Mouse (Mus musculus): ENCODE results near the gene 1700020D05Rik. TPM values are rescaled to one million over a fixed set of nuclear protein-coding genes. Genes with fewer than 3 reads are reported as not detected.

Gene 1700020D05Rik
- total RNA-seq (2015; ENCODE audit: low replicate concordance) (21.4 and 25.6 TPM in 2 replicates), total RNA-seq (2017; ENCODE audit: low replicate concordance) (13.8 and 18.7 TPM in 2 replicates)

- ATAC-seq (replicated peaks; ENCODE audit: low FRiP score, poor library complexity, severe bottlenecking): no peak
These were observed at the start of gene 1700020D05Rik for GRCm38 (mm10) chr19:5503687-5504086. Gene 1700020D05Rik (minus strand): TSS chr19:5503787.

- no peak for ATAC-seq (replicated peaks; ENCODE audit: low FRiP score, poor library complexity, severe bottlenecking)
These were observed 44.0 kb upstream of the 1700020D05Rik start for GRCm38 (mm10) chr19:5547471-5548056.

DNA sequence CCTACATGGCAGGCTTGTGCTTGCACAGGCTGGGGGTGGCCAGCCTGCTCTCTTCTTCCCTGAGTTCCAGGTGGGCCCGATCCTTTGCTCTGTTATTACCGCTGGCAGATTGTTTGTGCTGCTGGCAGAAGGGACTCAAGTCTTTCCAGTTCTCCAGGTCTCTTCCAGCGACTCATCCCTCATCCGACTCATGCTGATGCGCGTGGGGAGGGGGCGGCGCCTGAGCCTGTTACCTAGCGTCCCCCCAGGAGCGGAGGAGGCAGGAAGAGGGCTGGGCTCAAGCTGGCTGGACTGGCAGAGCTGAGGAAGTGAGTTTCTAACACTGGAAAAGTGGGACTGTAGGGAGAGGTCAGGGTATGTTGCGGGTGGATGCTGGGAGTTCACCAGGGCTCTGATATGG, 40.4 kb upstream of the 1700020D05Rik start:
- ATAC-seq (replicated peaks; ENCODE audit: low FRiP score, poor library complexity, severe bottlenecking): no peak

DNA sequence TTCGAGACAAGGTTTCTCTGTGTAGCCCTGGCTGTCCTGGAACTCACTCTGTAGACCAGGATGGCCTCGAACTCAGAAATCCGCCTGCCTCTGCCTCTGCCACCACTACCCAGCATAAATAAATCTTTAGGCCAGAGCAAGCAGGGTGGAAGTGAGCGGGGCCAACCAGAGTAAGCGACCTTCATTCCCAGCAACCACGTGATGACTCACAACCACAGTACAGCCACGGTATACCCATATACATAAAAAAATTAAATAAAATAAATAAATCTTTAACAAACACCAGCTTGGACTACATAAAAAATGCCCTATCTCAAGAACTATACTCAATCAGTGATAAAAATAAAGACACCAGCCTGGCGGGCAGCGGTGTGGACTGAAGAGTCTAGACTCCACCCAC, 39.8 kb upstream of the 1700020D05Rik start:
- no peak for ATAC-seq (replicated peaks; ENCODE audit: low FRiP score, poor library complexity, severe bottlenecking)

DNA sequence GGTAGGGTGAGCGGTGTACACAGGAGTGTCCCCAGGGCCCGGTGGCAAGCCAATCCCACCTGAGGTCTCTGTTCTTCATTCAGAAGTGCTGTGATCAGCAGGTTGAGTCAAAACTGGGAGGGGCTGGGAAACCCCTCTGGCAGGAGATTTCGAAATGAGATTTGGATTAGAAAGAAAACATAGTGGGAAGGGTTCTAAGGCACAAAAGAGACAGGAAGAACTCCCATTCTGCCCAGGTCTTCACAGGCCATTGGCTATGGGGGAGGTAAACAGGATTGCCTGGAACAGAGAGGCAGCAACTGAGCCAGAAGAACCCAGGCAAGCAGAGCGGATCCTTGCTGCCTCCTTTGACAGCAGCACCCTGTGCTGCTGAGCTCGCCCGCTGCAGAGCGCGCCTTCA, 35.2 kb upstream of the 1700020D05Rik start:
- no peak for ATAC-seq (replicated peaks; ENCODE audit: low FRiP score, poor library complexity, severe bottlenecking)

- ATAC-seq (replicated peaks; ENCODE audit: low FRiP score, poor library complexity, severe bottlenecking): no peak
These were observed 28.9 kb upstream of the 1700020D05Rik start for GRCm38 (mm10) chr19:5532520-5532919.

- no peak for ATAC-seq (replicated peaks; ENCODE audit: low FRiP score, poor library complexity, severe bottlenecking)
These were observed 26.5 kb upstream of the 1700020D05Rik start for GRCm38 (mm10) chr19:5530138-5530524.

- ATAC-seq (replicated peaks; ENCODE audit: low FRiP score, poor library complexity, severe bottlenecking): peak; percentile 99
These were observed 25.9 kb upstream of the 1700020D05Rik start for GRCm38 (mm10) chr19:5529325-5530137.

GRCm38 (mm10) chr19:5525204-5525603, 21.6 kb upstream of the 1700020D05Rik start:
- no peak for ATAC-seq (replicated peaks; ENCODE audit: low FRiP score, poor library complexity, severe bottlenecking)

DNA sequence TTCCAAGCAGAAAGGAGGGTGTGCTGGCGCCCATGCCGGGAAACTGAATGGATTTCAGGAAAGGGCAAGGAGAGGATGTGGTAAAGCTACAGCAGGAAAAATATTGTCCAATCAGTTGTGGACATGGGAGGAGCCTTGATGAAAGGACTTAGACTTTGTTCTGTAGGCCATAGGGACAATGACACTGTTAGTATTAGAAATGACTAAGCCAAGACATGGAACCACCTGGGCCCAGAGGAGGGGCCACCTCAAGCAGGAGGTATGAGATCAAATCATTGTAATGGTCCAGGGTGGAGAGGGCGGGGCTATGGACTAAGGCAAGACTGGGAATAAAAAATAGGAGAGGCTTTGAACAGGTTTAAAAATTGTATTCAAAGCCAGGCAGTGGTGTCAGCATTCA, 15.1 kb upstream of the 1700020D05Rik start:
- ATAC-seq (replicated peaks; ENCODE audit: low FRiP score, poor library complexity, severe bottlenecking): no peak

- ATAC-seq (replicated peaks; ENCODE audit: low FRiP score, poor library complexity, severe bottlenecking): no peak
These were observed 13.4 kb upstream of the 1700020D05Rik start for GRCm38 (mm10) chr19:5516906-5517505.

DNA sequence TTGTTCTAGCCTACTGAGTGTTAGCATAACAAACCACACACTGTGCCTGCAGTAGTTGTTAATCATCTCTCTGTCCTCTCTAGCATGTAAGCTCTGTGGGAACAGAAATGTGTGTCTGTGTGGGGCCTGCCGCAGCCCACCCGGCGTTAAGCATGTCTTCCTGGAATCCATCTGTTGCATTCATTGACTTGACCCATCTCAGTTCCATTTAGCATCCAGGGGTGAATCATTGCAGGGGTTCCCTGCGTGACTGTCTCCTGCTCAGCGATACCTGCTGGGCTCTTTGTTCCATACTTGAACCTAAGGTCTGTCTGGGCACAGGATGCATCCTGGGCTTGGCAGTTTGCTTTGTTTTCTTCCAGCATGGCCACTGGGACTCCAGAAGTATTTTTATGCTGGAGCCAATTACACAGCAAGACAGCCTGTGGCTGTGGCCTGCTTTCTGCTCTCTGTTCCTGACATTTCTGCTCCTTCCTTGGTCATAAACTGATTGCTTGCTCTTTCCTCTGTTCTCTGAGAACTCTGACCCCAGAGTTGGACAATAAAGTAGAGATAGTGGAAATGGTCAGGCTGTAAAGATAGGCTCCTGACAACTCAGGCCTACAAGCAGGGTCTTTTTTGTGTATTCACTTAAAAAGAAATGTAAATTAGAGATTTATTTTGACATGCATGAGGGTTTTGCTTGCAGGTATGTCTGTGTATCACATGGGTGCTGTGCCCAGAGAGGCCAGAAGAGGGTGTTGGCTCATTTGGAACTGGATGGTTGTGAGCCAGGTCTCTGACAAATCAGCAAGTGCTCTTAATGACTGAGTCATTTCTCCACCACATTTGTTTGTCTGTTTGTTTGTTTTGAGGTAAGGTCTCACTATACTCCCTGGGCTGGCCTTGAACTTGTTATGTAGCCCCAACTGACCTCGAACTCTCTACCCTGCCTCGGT, 12.5 kb upstream of the 1700020D05Rik start:
- 0 out of 2 replicates have a peak, but pooled peaks have one; percentile 51 for ATAC-seq (replicated peaks; ENCODE audit: low FRiP score, poor library complexity, severe bottlenecking)

- ATAC-seq (replicated peaks; ENCODE audit: low FRiP score, poor library complexity, severe bottlenecking): no peak
These were observed 9.4 kb upstream of the 1700020D05Rik start for GRCm38 (mm10) chr19:5513005-5513349.

- no peak for ATAC-seq (replicated peaks; ENCODE audit: low FRiP score, poor library complexity, severe bottlenecking)
These were observed 8.8 kb upstream of the 1700020D05Rik start for GRCm38 (mm10) chr19:5512091-5513004.

- no peak for ATAC-seq (replicated peaks; ENCODE audit: low FRiP score, poor library complexity, severe bottlenecking)
These were observed 7.6 kb upstream of the 1700020D05Rik start for GRCm38 (mm10) chr19:5511074-5511632.

DNA sequence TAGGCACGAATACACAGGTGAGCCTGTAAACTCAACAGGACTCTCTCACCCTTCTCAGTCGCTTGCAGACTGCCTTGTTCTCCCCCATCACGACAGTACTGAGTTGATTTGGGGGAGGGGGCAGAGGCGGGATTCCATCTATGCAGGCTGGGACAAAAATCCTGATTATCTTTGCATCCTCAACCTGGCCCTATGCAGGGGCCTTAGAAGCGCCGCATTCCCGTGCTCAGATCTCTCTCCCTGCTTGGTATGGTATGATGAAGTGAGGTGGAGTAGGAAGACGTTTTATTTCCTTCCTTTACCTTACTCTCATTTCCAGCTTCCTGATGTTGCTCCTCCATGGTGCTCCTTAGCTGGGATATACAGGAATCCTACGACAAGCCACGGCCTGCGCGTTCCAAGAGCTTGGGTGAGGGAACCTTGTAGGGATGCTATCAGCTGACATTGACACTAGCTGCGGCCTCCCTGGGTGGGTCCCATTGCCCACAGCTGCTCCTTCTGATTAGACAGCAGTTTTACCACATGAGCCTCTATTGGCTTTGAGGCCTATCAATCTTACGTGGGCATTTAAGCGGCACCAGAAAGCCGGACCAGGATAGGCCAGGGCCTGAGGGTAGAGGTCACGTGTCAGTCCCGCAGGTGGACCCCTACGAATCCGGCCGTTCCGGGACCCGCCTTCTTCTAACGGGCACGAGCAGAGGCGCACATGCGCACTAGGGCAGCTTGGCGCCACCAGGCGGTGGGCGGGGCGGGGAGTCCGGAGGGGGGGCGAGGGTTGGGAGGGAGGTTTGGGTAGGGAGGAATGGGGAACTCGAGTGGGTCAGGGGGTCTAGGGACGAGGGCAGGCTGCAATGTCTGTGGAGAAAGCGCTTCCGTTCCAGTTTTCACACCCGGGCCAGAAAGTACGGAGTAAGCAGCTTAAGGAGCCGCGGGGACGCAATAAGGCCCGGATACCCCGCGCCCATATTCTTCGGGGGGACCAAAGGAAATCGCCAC, 6.7 kb upstream of the 1700020D05Rik start, which contains the start of gene Snx32:
Snx32 (minus strand) TSS at position 508 of the 996 bp plus-strand sequence.
- peak; percentile 98 for ATAC-seq (replicated peaks; ENCODE audit: low FRiP score, poor library complexity, severe bottlenecking)

DNA sequence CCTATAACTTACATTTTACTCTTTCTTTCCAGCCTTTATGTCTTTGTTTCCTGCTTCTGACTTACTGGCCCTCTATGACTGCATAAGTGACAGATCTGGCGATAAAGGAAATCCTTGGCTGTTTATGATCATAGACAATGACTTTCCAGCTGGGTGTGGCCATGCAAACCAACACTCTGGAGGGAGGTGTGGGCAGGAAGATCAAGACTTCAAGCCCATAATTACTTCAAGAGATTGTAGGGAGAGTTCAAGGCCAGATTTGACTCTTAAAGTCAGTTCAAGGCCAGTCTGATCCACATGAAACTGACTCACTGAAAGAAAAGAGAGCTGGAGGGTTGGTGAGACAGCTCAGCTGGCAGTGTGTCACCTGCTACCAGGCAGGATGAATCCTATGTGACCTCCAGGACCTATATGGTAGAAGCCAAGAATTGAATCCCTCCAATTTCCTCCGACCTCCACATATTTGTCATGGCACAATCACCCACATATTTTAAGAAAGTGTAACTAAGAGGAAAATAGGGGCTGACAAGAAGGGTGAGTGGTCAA, 3.2 kb downstream of the 1700020D05Rik start:
- no peak for ATAC-seq (replicated peaks; ENCODE audit: low FRiP score, poor library complexity, severe bottlenecking)
